Mouse (Mus musculus) kidney, adult 9 months (tissue): ENCODE measurements at regions not wholly inside any gene's neighbourhood (a gene's known extent, or its start where the extent isn't known, plus 50 kb on each side); places are given as distances from the start of the nearest gene placed in this dataset.

ENCODE experiments used
- DNase-seq: peaks from one replicate; pipeline ENCODE4 v3.0.0; 2022

- DNase-seq: no peak
These were observed 78.6 kb downstream of the A830031A19Rik start for GRCm38 (mm10) chr11:23996250-23996649.

- DNase-seq: peak; percentile 14
These were observed 80.7 kb downstream of the A830031A19Rik start for GRCm38 (mm10) chr11:23994160-23994559.

- no peak for DNase-seq
These were observed 87.1 kb downstream of the A830031A19Rik start for GRCm38 (mm10) chr11:23987532-23988450.

GRCm38 (mm10) chr11:23985231-23985630 is 89.6 kb downstream of the A830031A19Rik start:
- DNase-seq: no peak

- peak; percentile 56 for DNase-seq
These were observed 84.3 kb upstream of the Papolg start for GRCm38 (mm10) chr11:23979332-23979731.

- no peak for DNase-seq
These were observed 83.2 kb upstream of the Papolg start for GRCm38 (mm10) chr11:23978300-23978699.

- DNase-seq: no peak
These were observed 82.0 kb upstream of the Papolg start for GRCm38 (mm10) chr11:23977096-23977495.

- DNase-seq: peak; percentile 10
These were observed 59.3 kb upstream of the Papolg start for GRCm38 (mm10) chr11:23954323-23954722.

- no peak for DNase-seq
These were observed 50.9 kb upstream of the Papolg start for GRCm38 (mm10) chr11:23945966-23946365.
